ENCODE assay signal across 16 mouse cellular contexts in the genomic region with DNA sequence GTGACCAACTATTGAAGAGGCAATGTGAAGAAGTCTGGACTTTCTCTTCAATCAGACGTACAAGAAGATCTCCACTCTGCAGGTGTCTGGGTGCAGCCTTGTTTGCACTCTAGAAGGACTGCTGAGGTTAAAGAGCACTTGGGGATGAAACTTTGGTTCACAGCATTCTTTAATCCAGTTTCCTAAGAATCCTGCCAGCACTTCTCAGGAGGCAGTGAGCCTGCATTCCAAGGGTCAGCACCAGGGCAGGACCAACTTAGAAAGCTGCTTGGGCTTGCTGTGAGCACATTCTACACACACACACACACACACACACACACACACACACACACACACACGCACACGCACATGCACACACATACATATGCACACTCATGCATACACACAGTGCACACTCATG.
"Had no signal": no experiment of that assay in that cellular context is flagged by ENCODE, and none has a peak within 500 bp of the region (broad histone marks: within the 10 kb centered on the region; RNA-seq: fewer than 3 reads in every experiment).

No protein-coding gene starts in this region.

- DNase-seq: kidney, postnatal 4 days; liver; liver, embryonic 13.5 days; liver, postnatal 0 days; midbrain, embryonic 14.5 days; right cerebral cortex, adult 18-20 months; right cerebral cortex, postnatal 25 days; thymus, postnatal 36 days had no signal

- H3K4me2 ChIP-seq: limb, embryonic 12.5 days; liver, embryonic 13.5 days; neural tube, embryonic 15.5 days had no signal

- H3K9ac ChIP-seq: limb, embryonic 12.5 days; liver, embryonic 13.5 days; liver, postnatal 0 days; neural tube, embryonic 15.5 days had no signal

- ATAC-seq: hindbrain, embryonic 16.5 days; inflammation-experienced regulatory T-cells, adult 6 months; intestine, postnatal 0 days; liver, postnatal 0 days had no signal

- H3K27me3 ChIP-seq: liver, embryonic 13.5 days; neural tube, embryonic 15.5 days had no signal

- H3K27ac ChIP-seq: layer of hippocampus, adult 2 months; limb, embryonic 12.5 days; liver, embryonic 13.5 days; midbrain, embryonic 10.5 days; neural tube, embryonic 15.5 days had no signal

- H3K9me3 ChIP-seq: limb, embryonic 12.5 days; liver, embryonic 13.5 days; midbrain, embryonic 10.5 days; neural tube, embryonic 15.5 days had no signal

- H3K4me3 ChIP-seq: layer of hippocampus, adult 2 months; limb, embryonic 12.5 days; liver, embryonic 13.5 days; midbrain, embryonic 10.5 days; myocyte; neural tube, embryonic 15.5 days had no signal

- H3K4me1 ChIP-seq: limb, embryonic 12.5 days; liver, embryonic 13.5 days; midbrain, embryonic 10.5 days; neural tube, embryonic 15.5 days had no signal

- H3K36me3 ChIP-seq: limb, embryonic 12.5 days; liver, embryonic 13.5 days; midbrain, embryonic 10.5 days; neural tube, embryonic 15.5 days had no signal
